Mouse (Mus musculus) cortical plate, adult 2 months (tissue): ENCODE results near the gene Gemin5.

Source experiments
- CTCF ChIP-seq: fragments of 200-500 bp; IDR thresholded peaks from 2 replicates; pipeline ENCODE4 v1.5.1; 2011; ENCODE audit warnings: mild to moderate bottlenecking, control low read depth, low read length; ENCODE audit not compliant: insufficient read depth; ENCODE audit errors: extremely low read depth
- POLR2A ChIP-seq: fragments of 200-500 bp; IDR thresholded peaks from 2 replicates; pipeline ENCODE4 v1.6.1; 2011; ENCODE audit warnings: mild to moderate bottlenecking, low read length, control low read depth; ENCODE audit not compliant: insufficient read depth; ENCODE audit errors: extremely low read depth

DNA sequence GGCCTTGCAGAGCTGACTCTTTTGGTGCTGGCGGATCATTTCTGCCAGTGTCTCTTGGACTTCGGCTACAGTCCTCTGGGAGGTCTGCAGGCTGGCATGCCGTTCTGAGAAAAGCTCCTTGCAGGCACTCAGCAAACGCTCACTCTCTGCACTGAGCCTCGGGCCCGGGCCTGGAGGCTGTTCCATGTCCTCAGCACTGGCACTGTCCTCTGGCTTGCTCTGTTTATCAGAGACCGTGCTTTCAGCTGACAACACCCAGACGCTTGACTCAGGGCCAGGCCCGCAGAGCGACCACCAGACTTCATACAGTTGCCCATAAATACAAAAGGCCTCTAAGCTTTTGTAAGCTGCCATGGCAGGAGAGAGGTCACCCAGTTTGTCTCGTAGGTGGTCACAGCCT, 43.3 kb downstream of the Gemin5 start:
- TF ChIP-seq POLR2A: no peak
- TF ChIP-seq CTCF: no peak
